Mouse (Mus musculus) limb, embryonic 14.5 days (tissue): ENCODE data around the gene Il13ra1. TPM values are rescaled to one million over a fixed set of nuclear protein-coding genes. Genes with fewer than 3 reads are reported as not detected.

ENCODE experiments used
- ATAC-seq: fragments of 200-750 bp; cut with Nextera tagmentation; 2 replicates; pipeline ENCODE4 v1.8.0; 2017; ENCODE audit warnings: low read depth, moderate number of reproducible peaks, moderate TSS enrichment; ENCODE audit not compliant: low FRiP score
- DNase-seq: peaks from one replicate; pipeline ENCODE4 v3.0.0-alpha.2; 2015; ENCODE audit warnings: low spot score
- H3K27ac ChIP-seq: fragments of 300-500 bp; sonication (generic); replicated peaks from 2 replicates; pipeline ENCODE4 v1.5.1; 2014; ENCODE audit warnings: low read depth, mild to moderate bottlenecking, low read length, moderate library complexity, mixed read lengths
- H3K27me3 ChIP-seq: fragments of 300-500 bp; sonication (generic); 2 replicates; pipeline ENCODE4 v1.6.1; 2014; ENCODE audit warnings: low read length, mixed read lengths; ENCODE audit not compliant: control insufficient read depth, insufficient read depth
- H3K36me3 ChIP-seq: fragments of 300-500 bp; sonication (generic); 2 replicates; pipeline ENCODE4 v1.6.1; 2014; ENCODE audit warnings: mild to moderate bottlenecking, low read length, moderate library complexity, mixed read lengths; ENCODE audit not compliant: control insufficient read depth, insufficient read depth
- H3K4me1 ChIP-seq: fragments of 300-500 bp; sonication (generic); 2 replicates; pipeline ENCODE4 v1.6.1; 2014; ENCODE audit warnings: antibody characterized with exemption, low read length, mixed read lengths; ENCODE audit not compliant: control insufficient read depth, insufficient read depth
- H3K4me2 ChIP-seq: fragments of 300-500 bp; sonication (generic); replicated peaks from 2 replicates; pipeline ENCODE4 v1.6.1; 2014; ENCODE audit warnings: low read depth, mild to moderate bottlenecking, low read length, moderate library complexity; ENCODE audit not compliant: severe bottlenecking
- H3K4me3 ChIP-seq: fragments of 300-500 bp; sonication (generic); replicated peaks from 2 replicates; pipeline ENCODE4 v1.5.1; 2014; ENCODE audit warnings: low read length
- H3K9ac ChIP-seq: fragments of 300-500 bp; sonication (generic); 2 replicates; pipeline ENCODE4 v1.6.1; 2014; ENCODE audit warnings: mild to moderate bottlenecking, low read depth, low read length, moderate library complexity; ENCODE audit not compliant: severe bottlenecking
- H3K9me3 ChIP-seq: fragments of 300-500 bp; sonication (generic); 2 replicates; pipeline ENCODE4 v1.6.1; 2016; ENCODE audit warnings: low read length; ENCODE audit not compliant: control insufficient read depth
- POLR2A ChIP-seq: fragments of 200-500 bp; IDR thresholded peaks from 2 replicates; pipeline ENCODE4 v1.8.0; 2012; ENCODE audit warnings: inconsistent platforms, mild to moderate bottlenecking, moderate library complexity, borderline replicate concordance; ENCODE audit not compliant: insufficient read depth, insufficient read length; ENCODE audit errors: extremely low read depth
- WGBS: fragments of 180-500 bp; shearing (Covaris S2); extraction: QIAGEN DNeasy Blood & Tissue Kit; methylation state at CpG from one replicate; pipeline ENCODE4 v1.1.7; 2014; 5-methylcytosine and 5-hydroxymethylcytosine counted together
- polyA plus RNA-seq, 2 experiments: library from polyadenylated mRNA; depleted of rRNA in 1 of 2; stranded (reverse) in 1 of 2; unstranded in 1 of 2; fragments of >200 nt; fragmentation: Nextera tagmentation in 1 of 2; extraction: Ambion mirVana in 1 of 2; gene quantifications; 2 replicates each; pipeline versions ENCODE4 v1.2.1 to v1.2.3; 2012 to 2014

The Il13ra1 gene
- polyA plus RNA-seq, 2 experiments, result 6.1 to 15.5 TPM

DNA sequence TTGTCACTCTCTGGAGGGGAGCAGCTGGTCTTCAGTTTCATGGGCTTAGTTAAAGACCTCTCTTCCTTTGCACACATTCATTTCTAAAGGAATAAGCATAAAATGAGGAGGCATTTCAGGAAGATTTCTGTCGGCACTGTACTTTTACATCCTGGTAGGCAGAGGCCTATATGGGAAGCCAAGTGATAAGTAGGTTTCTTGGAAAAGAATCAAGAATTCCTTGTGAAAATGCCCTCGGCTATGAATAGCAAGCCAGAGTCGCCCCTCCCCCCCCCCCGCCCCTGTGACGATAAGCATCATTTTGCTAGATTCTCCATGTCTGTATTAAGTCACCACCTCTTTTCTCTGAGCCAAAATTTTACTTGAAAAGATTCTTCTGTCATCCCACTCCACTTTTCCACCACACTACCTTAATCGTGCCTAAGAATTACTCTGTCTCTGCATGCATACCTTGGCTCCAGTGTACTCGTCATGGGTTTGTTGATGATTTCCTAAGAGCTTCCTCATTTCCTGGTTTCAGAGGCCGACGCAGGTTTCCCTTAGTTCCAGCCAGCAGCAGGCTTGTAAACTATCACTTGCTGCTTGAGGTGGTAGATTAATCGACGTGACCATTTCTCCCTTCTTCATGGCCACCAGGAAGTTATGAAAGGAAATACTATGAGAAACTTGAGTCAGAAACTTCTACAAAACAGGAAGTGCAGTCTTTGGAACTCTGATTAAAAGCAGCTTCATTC is 17.3 kb downstream of the Il13ra1 start:
- Histone ChIP-seq H3K4me3 (no peak overlapping the region), H3K27me3 (no peaks in the 10 kb centered on the region), H3K36me3 (no peaks in the 10 kb centered on the region), H3K9ac (no peak overlapping the region), H3K9me3 (no peaks in the 10 kb centered on the region), H3K4me2 (no peak overlapping the region), H3K4me1 (no peaks in the 10 kb centered on the region), H3K27ac (no peak overlapping the region)
- DNase-seq, result no peak
- TF ChIP-seq POLR2A, result no peak
- 65% methylated on average over 9 of the region's 11 CpGs for WGBS
- no peak for ATAC-seq

- Histone ChIP-seq H3K4me3 (no peak overlapping the region), H3K9ac (no peak overlapping the region), H3K4me2 (no peak overlapping the region), H3K36me3 (no peaks in the 10 kb centered on the region), H3K27ac (no peak overlapping the region), H3K4me1 (no peaks in the 10 kb centered on the region), H3K27me3 (no peaks in the 10 kb centered on the region), H3K9me3 (no peaks in the 10 kb centered on the region)
- 52% methylated on average over 1 of the region's 1 CpGs for WGBS
- TF ChIP-seq POLR2A, result no peak
- DNase-seq (no peak), ATAC-seq (no peak)
These were observed 17.8 kb downstream of the Il13ra1 start for GRCm38 (mm10) chrX:36129771-36130108.

DNA sequence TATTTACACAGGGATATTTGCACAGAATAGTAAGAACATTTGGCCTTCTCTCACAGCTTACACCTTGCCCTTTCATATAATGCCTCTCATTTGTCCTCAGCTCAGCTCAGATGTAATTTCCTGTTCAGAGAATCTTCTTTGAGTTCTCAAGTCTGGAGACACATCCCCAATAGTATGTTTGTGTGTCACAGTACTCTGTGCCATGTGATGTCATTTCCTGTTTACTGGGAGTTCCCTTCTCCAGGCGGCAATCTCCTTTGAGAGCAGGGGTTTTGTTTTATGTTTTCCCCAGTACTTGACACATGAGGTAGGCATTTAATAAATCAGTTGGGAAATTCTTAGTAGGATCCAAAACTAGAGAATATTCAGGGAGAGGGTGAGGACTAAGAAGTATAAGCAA is 24.4 kb downstream of the Il13ra1 start:
- H3K36me3 ChIP-seq, result no peaks in the 10 kb centered on the region
- H3K4me2 ChIP-seq, result no peak overlapping the region
- WGBS, result 33% methylated on average over 1 of the region's 1 CpGs
- H3K4me1 ChIP-seq, result no peaks in the 10 kb centered on the region
- TF ChIP-seq POLR2A, result no peak
- no peak overlapping the region for H3K9ac ChIP-seq
- no peaks in the 10 kb centered on the region for H3K9me3 ChIP-seq
- H3K27ac ChIP-seq, result no peak overlapping the region
- H3K4me3 ChIP-seq, result no peak overlapping the region
- no peaks in the 10 kb centered on the region for H3K27me3 ChIP-seq
- ATAC-seq (no peak), DNase-seq (no peak)

DNA sequence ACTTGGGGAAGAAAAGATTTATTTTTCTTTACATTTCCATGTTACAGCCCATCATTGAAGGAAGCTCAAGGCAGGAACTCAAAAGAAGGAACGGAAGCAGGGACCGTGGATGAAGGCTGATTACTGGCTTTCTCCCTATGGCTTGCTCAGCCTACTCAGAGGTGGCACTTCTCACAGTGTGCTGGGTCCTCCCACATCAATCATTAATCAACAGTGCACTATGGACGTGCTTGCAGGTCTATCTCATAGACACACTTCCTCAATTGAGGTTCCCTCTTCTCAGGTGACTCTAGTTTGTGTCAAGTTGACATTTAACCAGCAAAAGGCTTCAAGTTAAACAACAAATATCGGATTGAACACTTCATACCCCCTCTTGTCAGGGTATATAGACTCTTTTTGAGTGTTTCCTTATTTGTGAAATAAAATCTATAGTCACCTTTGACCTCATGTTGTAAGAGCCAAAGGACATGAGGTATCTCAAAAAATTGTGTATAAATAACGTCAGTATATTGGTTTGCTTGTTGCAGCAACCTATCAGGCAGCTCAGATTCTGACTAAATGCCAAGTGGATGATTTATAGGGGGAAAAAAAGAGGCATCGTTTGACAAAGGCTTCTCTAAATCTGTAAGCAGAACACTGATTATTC is 30.2 kb downstream of the Il13ra1 start:
- no peaks in the 10 kb centered on the region for H3K9me3 ChIP-seq
- 69% methylated on average over 6 of the region's 6 CpGs for whole genome bisulfite sequencing
- H3K9ac ChIP-seq, result no peak overlapping the region
- H3K36me3 ChIP-seq, result no peaks in the 10 kb centered on the region
- no peaks in the 10 kb centered on the region for H3K4me1 ChIP-seq
- H3K4me2 ChIP-seq, result no peak overlapping the region
- ATAC-seq, result no peak
- TF ChIP-seq POLR2A, result no peak
- H3K27ac ChIP-seq, result no peak overlapping the region
- H3K27me3 ChIP-seq, result no peaks in the 10 kb centered on the region
- DNase-seq, result peak; percentile 18
- no peak overlapping the region for H3K4me3 ChIP-seq

DNA sequence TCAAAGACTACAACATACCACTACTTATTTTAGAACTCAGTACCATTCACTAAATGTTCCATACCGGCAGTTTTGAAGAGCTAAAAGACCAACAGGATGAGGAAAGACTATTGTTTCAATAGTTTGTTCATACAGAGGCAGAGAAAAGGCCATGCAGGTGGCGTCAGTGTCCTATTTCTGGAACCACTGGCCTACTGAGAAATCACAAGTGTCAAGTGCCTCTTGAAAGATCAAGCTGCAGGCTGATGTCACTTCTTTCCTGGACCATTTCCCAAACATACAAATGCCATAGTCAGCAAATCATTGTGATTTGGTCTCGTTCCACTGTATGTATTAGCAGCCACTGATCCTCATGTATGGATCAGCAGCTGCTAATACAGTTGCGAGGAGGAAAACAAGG is 34.8 kb downstream of the Il13ra1 start:
- TF ChIP-seq POLR2A, result no peak
- Histone ChIP-seq H3K4me3 (no peak overlapping the region), H3K9ac (no peak overlapping the region), H3K27ac (no peak overlapping the region), H3K4me2 (no peak overlapping the region), H3K4me1 (no peaks in the 10 kb centered on the region), H3K27me3 (no peaks in the 10 kb centered on the region), H3K9me3 (no peaks in the 10 kb centered on the region), H3K36me3 (no peaks in the 10 kb centered on the region)
- DNase-seq (no peak), ATAC-seq (no peak)
- 71% methylated on average over 4 of the region's 4 CpGs for WGBS

DNA sequence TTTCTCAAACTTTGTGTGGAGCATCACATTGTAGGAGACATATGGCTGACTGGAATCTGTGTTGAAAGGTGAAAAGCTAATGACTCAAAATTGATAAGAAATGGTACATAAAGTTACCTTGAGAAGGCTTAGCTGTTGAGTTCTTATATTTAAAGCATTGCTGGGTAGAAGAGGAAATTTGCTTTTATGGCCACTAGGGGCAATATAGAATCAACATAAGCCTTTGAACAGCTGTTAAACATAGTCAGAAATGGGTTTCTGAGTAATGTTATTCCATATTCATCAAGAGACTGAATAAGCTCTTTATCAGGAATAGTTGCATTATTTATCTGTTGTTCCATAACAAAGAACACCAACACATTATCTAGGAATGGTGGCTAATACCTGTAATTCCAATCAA is 38.2 kb downstream of the Il13ra1 start:
- Histone ChIP-seq H3K9me3 (no peaks in the 10 kb centered on the region), H3K4me2 (no peak overlapping the region), H3K4me3 (no peak overlapping the region), H3K9ac (no peak overlapping the region), H3K4me1 (no peaks in the 10 kb centered on the region), H3K27ac (no peak overlapping the region), H3K36me3 (no peaks in the 10 kb centered on the region), H3K27me3 (no peaks in the 10 kb centered on the region)
- ATAC-seq (no peak), DNase-seq (no peak)
- TF ChIP-seq POLR2A, result no peak
